Mouse (Mus musculus) c-Kit-positive CD71-positive TER-119-negative erythroid progenitor cells, embryonic 14.5 days (primary cell): Measurements from ENCODE around the gene Adamts8.
A peak's percentile ranks its signal among the peaks of the same experiment; 100 is the strongest.

ENCODE experiments used
- DNase-seq: peaks from one replicate; pipeline ENCODE4 v3.0.0-alpha.2; 2013; ENCODE audit warnings: low read depth

Adamts8 gene

DNA sequence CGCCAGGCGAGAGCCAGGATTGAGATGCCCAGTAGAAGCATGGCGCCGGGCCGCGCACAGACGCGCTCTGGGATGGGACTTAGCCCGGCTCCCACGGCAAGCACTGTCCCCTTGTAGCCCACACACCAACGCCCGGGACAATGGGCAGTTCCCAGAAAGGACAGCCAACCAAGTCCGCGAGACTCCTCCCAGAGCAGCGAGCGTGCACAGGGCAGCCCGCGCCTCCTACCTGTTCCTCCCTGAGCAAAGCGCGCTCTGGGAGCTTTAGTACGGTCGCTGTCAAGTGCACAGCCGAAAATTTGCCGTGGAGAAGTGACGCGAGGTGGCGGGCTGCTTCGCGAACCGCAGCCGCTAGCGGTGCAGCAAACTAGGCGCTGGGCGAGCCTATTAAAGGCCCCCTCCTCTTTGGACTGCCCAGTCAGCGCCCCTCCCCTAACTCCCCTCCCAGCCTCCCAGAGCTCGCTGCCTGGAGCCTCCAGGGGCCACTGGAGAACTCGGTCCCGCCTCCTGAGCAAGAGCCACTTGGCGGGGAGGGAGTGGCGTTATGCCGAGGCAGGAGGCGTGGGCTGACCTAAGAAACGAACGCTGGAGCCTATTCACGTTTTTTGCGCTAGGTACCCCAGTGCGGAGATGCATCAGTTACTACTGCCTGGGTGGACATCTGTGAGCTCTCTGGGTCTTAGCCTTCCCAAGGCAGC is 20.0 kb upstream of the Adamts8 start, which contains the start of gene Adamts15:
Adamts15 (minus strand) TSS at position 256 of the 698 bp plus-strand sequence.
- DNase-seq, result no peak

- no peak for DNase-seq
These were observed 13.6 kb upstream of the Adamts8 start for GRCm38 (mm10) chr9:30928759-30929158.

GRCm38 (mm10) chr9:30932346-30932745 is 10.0 kb upstream of the Adamts8 start:
- no peak for DNase-seq

DNA sequence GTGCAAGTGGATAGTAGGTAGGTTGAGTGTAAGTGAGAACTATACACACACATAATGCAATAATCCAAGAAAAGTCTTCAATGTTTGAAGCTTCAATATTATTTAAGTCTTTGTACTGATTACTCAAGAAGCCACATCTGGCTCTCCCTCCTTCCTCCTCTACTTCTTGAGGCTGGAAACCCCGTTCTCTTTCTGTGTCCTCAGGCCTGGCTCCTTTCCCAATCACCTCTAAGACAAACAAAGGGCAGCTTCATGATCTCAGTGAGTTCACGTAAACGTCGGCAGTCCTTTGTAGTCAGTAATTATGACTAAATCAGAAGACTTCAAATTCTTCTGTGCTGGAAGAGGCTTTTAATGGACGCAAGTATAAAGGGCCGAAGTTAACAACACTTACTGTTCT is 7.5 kb upstream of the Adamts8 start:
- no peak for DNase-seq

GRCm38 (mm10) chr9:30936674-30937438 is 5.5 kb upstream of the Adamts8 start:
- DNase-seq, result peak; percentile 8

- peak; percentile 32 for DNase-seq
These were observed 2.0 kb upstream of the Adamts8 start for GRCm38 (mm10) chr9:30940328-30940727.

GRCm38 (mm10) chr9:30943341-30943740 is 979 bp downstream of the Adamts8 start:
- DNase-seq, result no peak

- no peak for DNase-seq
These were observed 1.9 kb downstream of the Adamts8 start for GRCm38 (mm10) chr9:30944234-30944633.

GRCm38 (mm10) chr9:30945276-30945675 is 2.9 kb downstream of the Adamts8 start:
- DNase-seq, result no peak

DNA sequence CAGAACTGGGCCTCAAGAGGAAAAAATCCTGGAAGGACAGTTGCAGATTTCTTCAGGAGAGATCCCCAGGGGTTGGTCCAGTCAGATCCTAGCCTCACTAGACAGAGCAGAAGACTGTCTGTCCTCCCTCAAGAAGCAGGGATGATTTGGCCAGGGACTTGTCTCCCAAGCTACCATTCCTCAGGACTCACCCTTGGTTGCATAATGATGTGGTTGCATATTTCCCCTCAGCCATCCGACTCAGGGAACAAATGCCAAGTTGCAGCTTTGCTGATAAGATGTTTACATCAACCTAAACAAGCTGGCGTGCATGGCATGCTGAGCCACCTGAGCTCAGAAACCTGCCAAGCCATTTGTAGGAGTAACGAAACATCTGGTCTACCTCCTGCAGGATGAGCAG is 7.1 kb downstream of the Adamts8 start:
- no peak for DNase-seq

DNA sequence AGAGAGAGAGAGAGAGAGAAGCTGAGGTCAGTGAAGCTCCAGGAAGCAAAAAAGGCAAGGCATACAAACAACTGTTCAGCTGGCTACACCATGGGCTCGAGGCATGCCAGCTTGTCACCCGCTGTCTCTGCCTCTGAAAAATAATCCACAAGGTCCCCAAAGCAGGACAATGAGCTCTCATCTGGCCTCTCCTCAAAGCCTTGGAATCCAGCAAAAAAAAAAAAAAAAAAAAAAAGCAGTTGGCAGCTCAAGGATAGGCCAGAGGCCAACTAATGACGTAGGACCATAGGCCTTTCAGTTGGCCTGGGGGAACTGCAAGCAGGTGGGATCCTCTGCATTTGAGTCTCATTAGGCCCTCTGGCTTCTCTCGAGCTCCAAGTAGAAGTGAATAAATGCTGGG is 7.6 kb downstream of the Adamts8 start:
- no peak for DNase-seq

DNA sequence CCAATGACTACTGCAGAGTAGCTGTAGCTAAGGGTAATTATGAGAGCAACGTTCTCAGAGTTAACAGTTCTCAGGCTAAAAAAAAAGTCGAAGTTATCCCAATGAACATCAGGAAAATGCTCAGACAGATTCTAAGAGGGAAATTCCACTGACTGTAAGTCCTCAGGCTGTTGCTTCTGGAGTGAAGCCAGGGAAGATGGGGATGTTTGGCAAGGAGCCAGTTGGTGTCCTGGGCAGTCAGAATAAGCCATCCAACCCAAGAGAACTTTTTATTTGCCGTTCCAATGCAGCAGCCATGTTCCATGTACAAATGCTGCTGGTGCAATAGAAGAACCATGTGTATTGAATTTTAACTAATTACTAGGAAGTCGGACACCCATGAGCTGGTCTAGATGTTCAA is 8.2 kb downstream of the Adamts8 start:
- no peak for DNase-seq

GRCm38 (mm10) chr9:30951461-30951860 is 9.1 kb downstream of the Adamts8 start:
- no peak for DNase-seq

- no peak for DNase-seq
These were observed 10.9 kb downstream of the Adamts8 start for GRCm38 (mm10) chr9:30953287-30953686.

GRCm38 (mm10) chr9:30955246-30955645 is 12.9 kb downstream of the Adamts8 start:
- DNase-seq, result no peak

DNA sequence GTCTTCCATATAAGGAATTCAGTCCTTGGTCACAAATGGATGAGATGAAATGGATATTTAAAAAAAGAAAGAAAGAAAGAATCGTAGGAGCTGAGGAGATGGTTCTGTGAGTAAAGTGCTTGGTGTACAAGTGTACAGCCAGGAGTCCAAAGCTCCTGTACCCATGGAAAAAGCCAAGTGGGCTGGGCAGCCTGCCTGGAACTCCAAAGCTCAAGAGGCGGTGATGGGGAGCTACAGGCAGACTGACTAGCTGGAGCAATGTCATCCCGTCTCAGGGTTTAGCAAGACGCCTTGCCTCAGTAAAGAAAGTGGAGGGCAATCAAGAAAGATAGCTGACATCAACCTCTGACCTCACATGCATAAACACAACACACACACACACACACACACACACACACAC is 21.4 kb downstream of the Adamts8 start:
- no peak for DNase-seq

DNA sequence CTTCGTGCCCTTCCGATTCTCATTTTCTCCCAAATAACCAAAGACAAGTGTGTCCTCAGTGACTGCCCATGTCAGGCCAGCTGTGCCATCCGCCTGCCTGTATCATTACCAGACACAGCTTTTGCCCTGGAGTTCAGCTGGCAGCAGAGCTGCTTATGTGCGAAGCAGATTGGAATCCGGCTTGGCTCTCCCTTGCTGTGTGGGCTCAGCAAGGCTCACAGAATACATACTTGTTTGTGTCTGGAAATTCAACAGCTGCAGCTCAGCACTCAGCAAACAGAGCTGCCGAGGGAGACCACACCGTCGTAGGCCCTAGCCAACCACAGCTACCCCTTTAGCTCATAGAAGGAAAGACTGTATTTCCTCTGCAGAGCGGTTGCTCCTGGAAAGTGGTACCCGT is 22.3 kb downstream of the Adamts8 start:
- no peak for DNase-seq

DNA sequence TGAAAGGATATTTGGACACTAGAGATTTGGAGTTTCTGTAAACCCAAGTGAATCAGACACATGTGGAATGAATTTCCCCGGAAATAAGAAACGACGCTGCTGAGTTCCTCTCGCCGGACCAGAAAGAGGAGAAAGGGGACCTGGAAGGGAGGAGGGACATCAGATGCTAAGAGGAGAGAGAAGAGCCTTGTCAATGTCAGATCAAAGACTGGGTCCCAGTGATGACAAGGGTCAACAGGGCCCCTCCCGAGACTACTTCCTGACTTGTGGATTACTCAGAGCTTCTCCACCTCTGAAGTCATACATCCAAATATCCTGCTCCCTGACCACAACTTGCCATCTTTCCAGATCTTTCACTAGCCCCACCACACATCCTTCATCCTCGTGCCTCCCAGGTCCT is 24.5 kb downstream of the Adamts8 start:
- no peak for DNase-seq

- DNase-seq, result no peak
These were observed 25.8 kb downstream of the Adamts8 start for GRCm38 (mm10) chr9:30968130-30968529.

DNA sequence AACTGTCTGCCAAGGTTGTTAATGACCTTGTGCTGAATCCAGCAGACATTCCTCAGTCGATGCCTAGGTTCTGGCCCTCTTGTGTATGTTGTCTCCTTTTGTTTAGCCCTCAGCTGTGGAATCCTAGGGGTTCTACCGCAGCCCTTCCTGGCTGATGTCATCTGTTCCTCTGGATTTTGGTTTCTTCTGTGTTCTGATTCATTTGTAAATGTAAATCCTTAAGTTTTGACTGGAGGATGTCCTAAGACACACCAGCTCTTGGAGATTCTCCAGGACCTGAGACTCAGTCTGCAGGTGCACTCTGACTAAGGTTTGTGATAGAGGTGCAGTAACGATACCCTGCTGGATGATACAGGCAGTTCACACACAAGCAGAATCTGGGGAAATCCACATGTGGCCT is 27.6 kb downstream of the Adamts8 start:
- no peak for DNase-seq

GRCm38 (mm10) chr9:30971967-30972366 is 29.6 kb downstream of the Adamts8 start:
- DNase-seq, result no peak

DNA sequence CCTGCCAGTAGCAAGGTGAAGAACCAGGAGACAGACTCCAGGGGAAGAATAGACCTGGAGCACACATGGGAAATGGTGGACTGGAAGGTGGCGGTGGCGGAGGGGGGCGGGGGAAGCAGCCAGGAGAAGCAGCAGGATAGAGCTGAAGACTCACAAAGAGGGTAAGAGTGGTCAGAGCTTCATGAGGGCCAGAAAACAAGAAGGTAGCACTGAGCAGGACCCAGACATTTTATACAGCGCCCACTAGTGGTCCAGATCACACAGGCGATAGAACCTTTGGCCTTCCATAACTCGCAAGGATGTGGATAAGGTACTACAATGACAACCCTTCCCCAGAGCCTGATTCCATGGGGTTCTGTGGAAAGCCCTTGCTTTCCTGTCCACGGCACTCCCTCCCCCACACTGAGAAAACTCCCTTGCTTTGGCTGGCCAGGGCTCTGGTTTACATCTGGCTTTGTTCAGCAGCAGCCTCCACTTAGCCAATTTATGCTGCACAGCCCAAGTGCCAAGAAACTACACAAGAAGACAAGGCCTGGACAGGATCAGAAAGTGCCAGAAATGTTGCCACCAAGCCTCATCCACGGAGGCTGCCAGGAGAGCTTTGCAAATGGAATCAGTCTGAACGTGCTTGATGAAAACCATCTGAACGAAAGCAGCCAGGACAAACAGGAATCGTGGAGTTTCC is 34.1 kb downstream of the Adamts8 start:
- DNase-seq, result no peak

DNA sequence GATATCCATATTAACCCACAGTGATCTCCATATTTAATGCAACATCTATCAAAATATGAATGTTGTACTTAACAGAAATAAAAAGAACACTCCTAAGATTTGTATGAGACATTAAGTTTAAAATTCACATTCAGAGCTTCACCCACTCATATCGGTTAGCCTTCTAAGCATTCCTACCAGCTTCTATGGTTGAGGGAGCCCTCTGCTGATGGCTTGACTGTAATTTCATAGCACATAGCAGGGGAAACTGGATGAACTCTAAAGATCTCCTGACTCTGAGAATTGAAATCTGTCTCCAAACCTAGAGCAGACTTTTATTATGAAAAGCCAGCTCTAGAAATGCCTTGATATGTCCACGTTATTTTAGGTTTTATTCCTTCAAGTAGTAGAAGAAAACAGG is 38.1 kb downstream of the Adamts8 start:
- DNase-seq, result no peak
